Mouse (Mus musculus): ENCODE measurements around the gene Plekhb1. TPM values are rescaled to one million over a fixed set of nuclear protein-coding genes. Genes with fewer than 3 reads are reported as not detected.

Plekhb1 gene
- total RNA-seq, 4 experiments from 2014 or later: 265 to 312 (median 276) TPM

Other genes with a start within 250 kb of the Plekhb1 start
- 1 to 10 TPM; 2.8 to 5.7 (median 3.3) TPM for gene Ucp3, start 189.4 kb downstream of the Plekhb1 start, total RNA-seq (2022)
- 100 to 1,000 TPM in 1 of 4 experiments, 10 to 100 TPM in 3; 63.3 to 124 (median 79.8) TPM for gene Ucp2, start 169.1 kb downstream of the Plekhb1 start, total RNA-seq (2022)
- 1 to 10 TPM in 1 of 4 experiments, under 1 TPM in 3; 0.48 to 1.1 (median 0.79) TPM for gene Dnajb13, start 147.5 kb downstream of the Plekhb1 start, total RNA-seq (2022)
- gene Coa4, start 125.3 kb downstream of the Plekhb1 start, total RNA-seq (2022): 10 to 100 TPM in 1 of 4 experiments, 1 to 10 TPM in 3; 8.2 to 10.3 (median 9.5) TPM
- 100 to 1,000 TPM; 362 to 393 (median 380) TPM for gene Rab6a, start 55.0 kb downstream of the Plekhb1 start, total RNA-seq (2022)
- gene Mrpl48, start 54.1 kb downstream of the Plekhb1 start, total RNA-seq (2022): 10 to 100 TPM; 70.6 to 83.2 (median 77.7) TPM
- 100 to 1,000 TPM; 212 to 237 (median 224) TPM for gene Fam168a, start 44.2 kb upstream of the Plekhb1 start, total RNA-seq (2022)
- 10 to 100 TPM; 16.7 to 18.9 (median 17.8) TPM for gene Relt, start 201.0 kb upstream of the Plekhb1 start, total RNA-seq (2022)

Measured in left cerebral cortex, adult 8-10 months (tissue).